Mouse (Mus musculus) cerebellum, postnatal 25 days (tissue): ENCODE measurements at regions not wholly inside any gene's neighbourhood (a gene's known extent, or its start where the extent isn't known, plus 50 kb on each side); places are given as distances from the start of the nearest gene placed in this dataset.
A peak's percentile ranks its signal among the peaks of the same experiment; 100 is the strongest.

ENCODE experiments used
- DNase-seq, 2 experiments: peaks; one replicate each; pipeline ENCODE4 v3.0.0; 2021; ENCODE audit warnings: mixed read lengths in 2 of 2

DNA sequence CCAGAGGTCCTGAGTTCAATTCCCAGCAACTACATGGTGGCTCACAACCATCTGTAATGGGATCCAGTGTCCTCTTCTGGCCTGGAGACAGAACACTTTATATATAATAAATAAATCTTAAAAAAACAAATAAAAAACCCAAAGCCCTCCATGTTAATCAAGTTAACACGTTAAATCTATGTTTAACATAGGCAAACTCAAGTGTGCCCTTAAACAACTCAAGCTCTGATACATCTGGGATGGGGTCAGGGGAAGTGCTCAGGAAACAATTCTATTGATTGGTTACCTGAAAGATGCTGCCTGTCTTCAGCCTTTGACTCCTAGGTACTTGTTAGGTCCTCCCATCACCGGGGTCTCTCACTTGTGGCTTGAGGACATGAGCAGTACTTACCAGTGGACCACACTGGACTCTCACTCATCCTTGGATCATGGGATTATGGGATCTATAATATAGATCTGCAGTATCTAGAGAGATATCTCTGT lies 89.1 kb upstream of the Cpm start:
- DNase-seq, result no peak

DNA sequence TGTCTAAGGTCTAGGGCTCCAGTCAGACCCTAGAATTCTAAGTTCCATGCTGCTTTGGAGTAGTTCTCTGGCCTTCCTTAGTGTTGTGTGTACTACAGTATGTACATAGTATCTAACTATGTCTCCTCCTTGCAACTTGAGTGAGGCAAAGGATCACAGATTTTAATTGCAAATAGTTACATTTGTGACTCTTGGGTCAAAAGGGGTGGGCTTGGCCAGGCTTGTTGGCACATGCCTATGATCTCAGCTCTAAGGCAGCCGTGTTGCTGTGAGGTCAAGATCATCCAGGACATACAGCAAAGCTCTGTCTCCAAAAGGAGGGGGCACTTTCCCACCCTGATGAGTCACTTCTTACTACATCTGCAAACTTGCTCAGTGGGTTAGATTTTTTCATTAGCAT lies 89.8 kb upstream of the Cpm start:
- DNase-seq, result no peak

DNA sequence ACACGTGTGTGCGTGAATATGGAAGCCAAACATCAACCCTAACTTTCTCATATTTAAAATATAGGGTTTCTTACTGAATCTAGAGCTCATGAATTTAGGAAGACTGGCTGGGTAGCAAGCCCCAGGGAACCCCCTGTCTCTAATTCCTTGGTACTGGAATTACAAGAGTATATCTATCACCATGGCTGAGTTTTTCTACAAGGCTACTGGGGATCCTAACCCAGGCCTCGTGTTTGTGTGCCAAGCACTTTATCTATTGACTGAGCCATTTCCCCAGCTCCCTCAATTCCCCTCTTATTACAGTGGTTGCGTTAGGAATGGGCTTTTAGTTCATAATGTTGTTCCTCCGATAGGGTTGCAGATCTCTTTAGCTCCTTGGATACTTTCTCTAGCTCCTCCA lies 90.6 kb upstream of the Cpm start:
- no peak for DNase-seq

DNA sequence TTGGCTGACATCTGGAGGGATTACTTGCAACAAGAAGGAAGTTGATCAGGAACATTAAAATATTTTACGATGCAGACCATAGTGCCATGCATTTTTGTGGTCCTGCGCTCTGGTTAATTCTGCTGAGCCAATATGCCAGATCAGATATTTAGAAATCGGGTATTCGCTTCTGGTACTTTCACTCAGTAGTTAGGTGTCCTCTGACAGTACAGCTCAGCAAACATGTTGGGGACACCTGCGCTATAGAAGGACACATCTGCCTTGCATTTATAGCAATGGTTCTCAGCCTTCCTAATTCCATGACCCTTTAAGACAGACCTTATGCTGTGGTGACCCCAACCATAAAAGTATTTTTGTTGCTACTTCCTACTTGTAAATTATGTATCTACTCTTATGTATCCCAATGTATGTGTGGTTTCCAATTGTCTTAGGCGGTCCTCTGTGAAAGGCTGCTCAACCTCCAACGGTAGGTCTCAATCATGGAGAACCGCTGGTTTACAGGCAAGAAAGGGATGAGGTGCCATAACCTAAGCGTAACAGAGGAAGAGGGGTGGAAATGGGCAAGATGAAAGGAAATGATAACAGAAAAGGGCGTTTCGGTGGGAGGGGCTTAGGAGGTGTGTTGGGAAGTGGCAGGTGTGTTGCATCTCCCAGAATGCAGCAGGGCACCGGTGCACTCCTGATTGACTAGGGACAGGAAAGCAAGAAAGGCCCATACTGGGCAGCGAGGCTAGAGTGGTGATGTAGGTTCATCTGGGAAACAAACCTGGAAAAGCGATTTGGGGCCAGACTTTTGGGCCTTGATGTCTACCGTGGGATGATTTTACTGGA lies 92.3 kb upstream of the Cpm start:
- no peak for DNase-seq

DNA sequence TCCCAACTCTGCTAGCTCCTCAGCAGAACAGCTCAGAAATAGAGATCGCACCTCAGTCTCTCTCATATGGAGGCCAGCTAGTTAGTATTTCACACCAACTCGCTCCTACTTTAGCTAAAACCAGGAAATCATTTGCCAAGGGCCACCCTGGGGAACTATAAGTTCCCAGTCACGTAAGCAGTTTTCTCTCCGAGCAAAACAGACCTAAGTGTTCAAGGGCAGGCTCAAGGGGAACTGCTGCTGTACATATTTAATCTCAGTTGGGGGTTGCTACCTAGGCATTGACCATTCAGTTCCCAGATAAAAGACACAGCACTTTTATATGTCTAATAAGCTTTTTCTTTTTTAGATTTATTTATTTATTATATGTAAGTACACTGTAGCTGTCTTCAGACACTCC lies 93.5 kb upstream of the Cpm start:
- DNase-seq, result no peak

DNA sequence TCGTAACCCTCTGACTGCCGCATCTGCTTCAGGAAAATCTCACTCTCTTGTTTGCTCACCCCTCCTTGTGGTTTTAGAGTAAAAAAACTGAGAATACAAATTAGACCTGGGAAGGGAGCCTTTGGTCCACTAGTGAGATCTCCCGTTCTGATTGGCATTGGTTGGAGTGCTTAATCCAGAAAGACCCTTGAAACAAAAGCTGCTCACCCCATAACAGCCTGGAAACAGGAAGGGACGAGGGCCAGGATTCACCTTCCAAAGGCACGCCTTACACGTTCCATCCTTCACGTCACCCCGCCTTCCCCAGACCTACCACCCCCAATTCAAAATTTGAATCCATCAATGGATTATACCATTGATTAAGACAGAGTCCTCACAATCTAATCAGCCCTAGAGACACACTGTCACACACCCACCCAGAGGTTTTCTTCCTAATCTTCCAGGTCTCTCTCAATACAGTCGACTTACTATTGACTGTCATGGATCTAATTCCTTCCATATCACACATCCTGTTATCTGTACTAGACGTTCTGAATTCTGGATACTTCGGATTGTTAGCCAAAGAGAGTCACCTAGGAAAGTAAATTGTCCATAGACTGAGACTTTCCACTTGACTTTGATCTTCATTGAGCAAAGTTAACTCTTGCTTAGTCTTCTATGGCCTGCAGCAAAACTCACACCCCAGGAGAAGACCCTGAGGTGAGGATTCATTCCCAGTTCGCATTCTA lies 94.1 kb upstream of the Cpm start:
- no peak for DNase-seq

DNA sequence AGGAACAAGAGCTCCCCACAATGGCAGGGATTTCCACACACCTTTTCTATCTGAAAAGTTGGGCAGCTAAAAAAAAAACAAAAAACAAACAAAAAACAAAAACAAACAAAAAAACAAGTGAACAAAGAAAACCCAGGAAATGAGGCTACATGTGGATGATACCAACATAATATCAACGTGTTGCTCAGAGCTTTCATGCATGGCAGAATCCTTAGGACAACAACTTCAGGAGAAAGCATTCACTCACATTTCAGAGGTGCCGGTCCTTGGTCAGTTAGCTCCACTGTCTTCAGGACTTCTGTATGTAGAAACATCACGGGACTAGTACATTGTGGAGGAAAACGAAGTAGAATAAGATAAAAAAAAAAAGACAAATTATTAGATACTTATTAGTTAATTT lies 94.8 kb upstream of the Cpm start:
- DNase-seq, result no peak

DNA sequence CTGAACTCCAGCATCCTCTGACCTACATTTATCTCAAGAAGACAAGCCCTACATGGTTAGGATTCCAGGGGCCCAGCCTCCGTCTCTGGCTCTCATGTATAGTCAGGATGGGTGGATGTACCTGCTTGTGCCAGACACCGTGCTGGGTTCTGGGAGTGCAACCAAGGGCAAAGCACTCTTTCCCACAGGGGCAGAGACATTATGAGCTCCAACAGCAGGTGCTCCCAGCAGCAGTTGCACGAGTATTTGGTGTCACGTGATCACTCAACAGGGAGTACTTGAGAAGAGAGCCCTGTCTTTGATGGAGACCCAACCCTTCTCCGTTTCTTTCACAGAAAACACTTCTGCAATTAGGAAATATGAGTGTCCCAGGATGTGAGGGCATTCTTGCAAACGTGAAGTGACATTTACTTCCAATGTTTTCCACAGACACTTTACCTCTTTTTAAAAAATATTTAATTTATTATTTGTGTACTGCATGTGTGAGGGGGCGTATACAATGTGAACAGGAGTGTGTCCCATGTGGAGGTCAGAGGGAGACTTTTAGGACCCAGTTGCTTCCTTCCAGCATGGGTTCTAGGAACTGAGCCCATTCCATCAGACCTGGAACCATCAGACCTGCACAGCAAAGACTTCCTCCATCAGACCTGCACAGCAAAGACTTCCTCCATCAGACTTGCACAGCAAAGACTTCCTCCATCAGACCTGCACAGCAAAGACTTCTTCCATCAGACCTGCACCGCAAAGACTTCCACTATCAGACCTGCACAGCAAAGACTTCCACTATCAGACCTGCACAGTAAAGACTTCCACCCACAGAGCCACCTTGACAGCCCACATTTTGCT lies 95.5 kb upstream of the Cpm start:
- DNase-seq, result peak; percentile 20 to 57

DNA sequence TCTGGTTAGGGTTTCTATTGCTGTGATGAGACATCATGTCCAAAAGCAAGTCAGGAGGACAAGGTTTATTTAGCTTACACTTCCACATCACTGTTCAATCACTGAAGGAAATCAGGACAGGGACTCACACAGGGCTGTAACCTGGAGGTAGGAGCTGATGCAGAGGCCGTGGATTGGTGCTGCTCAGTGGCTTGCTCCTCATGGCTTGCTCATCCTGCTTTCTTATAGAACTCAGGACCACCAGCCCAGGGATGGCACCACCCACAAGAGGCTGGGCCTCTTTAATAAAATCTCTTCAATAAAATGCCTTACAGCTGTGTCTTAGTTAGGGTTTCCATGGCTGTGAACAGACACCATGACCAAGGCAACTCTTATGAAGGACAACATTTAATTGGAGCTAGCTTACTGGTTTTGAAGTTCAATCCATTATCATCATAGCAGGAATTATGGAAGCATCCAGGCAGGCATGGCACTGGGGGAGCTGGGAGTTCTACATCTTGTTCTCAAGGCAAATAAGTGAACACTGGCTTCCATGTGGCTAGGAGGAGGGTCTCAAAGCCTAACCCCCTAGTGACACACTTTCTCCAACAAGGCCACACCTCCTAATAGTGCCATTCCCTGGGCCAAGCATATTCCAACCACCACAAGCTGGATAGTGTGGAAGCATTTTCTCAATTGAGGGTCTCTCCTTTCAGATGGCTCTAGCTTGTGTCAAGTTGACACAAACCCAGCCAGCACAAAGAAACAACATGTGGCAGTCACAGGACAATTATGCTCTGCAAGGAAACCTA lies 96.4 kb upstream of the Cpm start:
- no peak for DNase-seq

DNA sequence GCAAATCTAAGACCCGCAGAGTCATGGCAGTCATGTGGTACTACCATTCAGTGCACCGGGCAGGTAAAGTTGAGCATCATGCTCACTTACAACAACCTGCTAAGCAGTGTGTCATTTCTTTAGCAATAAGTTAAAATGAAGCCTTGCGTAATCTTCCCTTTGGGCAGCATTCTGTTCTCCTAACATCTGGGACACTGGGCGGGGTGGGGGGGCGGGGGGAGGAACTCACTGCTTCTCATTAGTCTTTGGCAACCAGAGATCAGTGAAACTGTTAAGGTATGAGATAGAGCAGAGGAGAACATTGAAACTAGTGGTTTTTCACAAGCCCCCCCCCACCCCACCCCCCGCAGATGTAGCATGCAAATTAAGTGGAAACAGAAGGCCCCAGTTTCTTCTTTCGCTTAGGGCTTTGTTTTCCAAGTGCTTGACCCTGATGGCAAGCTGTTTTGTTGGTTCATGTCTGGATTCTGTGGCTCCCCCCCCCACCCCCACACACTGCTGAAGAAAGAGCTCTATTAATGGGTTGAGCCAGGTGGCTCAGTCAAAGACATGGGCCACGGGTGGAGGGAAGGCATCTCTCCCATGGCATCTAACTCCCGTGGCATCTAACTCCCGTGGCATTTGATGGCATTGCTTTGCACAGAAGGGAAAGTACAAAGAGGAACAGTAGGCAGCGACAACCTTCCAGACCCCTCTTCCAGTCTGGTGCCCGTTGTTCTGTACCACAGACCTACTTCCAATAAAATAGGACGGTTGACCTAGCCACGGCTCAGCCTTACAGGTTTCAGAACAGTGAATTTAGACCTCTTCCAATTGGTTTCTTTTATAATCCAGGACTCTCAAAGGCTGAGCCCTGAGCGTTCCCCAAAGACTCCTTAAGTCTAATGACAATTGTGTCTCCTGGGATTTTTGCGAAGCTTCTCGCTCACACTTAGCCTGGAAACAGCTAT lies 97.2 kb upstream of the Cpm start:
- DNase-seq, result no peak

DNA sequence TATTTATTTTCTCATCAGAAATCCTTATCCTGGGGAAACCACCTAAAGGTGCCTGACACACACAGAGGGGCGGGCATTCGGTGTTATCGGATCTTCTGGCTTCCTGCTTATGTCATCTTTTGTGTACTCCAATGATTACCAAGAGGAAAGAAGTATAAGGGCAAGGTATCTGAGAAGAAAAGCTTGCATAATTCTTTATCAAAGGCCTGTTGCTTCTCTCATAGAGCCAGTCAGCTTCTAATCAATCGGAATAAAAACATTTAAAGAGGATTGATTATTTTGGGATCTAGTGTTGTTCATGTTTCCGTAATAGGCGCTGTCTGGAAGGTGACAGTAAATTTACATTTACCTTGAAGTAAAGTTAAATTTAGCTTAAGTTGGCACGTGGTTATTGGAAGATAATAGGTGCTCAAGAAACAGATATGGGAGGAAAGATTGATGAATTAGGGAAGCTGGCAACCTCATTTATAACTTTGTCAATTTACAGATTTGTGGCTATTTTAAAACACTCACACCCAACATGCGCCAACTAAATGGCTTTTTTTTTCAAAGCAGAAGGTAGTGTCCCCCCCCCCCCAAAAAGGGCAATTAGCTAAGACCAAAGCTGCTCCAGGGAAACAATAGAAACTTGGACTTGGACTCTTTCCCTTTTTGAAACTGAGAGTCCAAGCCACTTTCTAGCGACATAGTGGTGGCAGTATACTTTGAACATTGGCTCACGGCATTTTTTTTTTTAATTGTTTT lies 98.3 kb upstream of the Cpm start:
- DNase-seq, result no peak

DNA sequence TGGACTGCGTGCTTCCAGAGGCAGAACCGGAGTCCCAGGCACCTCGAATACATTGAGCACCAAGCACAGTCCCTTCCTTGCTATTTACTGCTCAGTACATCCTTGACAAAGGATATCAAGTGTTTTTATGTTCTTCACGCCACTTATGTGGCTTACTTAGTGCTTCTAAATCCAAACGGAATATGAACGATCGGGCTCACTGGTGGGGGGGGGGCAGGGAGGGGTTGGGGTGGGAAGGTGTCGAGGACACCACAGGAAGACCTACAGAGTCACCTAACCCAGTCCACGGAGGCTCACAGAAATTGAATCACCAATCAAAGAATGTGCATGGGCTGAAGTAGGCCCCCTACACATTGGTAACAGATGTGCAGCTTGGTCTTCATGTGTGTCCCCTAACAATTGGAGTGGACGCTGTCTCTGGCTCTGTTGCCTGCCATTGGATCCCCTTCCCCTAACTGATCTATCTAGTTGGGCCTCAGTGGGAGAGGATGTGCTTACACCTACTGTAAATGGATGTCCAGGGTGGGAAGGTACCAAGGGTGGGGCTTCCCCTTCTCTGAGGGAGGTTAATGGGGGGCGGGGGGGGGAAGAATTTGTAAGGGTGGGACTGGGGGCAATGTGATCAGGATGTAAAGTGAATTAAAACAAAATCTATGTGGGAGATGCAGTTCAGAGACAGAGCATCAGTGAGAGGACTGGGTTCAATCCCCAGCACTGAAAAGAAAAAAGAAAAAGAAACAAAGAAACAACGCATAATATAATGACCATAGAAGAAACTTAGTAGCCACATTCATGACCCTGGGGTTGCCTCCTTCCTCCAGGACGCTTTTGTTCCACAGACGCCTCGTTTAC lies 99.1 kb upstream of the Cpm start:
- no peak for DNase-seq

DNA sequence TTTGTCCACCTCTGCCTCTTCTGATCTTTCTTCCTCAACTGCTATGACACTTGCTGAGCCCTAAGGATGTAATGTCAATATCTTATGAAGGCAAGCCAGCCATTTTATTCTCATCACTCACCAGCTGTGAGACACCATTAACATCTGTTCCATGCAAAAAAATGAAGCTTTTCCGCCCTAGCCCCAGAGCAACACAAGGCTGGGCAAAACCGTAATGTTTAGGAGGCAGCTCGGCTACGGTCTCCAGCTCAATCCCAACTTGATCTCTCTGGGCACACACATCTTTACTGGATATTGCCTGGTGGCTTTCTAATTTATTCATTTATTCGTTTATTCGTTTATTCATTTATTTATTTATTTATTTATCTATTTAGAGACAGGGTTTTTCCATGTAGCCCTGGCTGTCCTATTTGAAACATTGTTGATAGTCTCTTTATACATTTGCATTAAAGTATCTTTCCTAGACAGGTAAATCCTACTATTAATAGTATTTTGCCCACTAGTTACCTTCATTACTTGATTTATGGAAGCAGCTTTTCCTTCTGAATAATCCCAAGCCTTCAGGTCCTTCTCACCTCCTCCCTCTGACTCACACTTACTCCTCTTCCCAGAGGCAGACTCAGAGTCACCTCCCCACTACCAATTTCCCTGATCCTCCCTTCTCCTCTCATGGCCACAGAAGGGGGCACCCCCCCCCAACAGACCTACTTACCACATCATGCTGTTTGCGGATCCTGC lies 99.9 kb upstream of the Cpm start:
- no peak for DNase-seq

DNA sequence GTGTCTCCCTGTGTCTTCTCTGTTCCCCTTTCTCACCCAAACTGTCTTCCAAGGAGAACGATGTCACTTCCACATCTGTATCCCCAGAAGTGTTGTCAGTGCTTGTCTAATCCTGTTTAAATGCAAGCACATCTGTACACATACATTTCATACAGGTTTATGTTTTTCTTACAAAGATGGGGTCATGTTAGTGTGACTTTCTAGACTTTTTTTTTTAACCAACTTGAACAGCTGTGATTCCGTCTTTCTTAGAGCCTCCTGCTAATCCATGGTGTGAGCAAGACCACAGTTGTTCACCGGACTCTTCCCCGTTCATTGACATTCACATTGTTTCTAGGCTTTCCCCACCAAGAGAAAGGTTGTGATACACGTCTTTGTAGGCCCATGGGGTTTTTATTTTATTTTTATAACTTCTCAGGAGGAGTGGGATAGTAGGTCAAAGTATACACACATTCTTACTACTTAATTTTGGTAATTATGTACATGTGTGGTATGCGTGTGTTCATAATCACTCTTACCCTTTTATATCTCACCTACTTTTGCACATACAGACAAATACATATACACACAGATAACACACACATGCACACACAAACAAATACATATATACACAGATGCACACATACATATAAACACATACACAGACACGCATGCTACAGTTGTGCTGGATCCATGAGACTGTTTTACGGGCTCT lies 100.6 kb upstream of the Cpm start:
- DNase-seq, result no peak

DNA sequence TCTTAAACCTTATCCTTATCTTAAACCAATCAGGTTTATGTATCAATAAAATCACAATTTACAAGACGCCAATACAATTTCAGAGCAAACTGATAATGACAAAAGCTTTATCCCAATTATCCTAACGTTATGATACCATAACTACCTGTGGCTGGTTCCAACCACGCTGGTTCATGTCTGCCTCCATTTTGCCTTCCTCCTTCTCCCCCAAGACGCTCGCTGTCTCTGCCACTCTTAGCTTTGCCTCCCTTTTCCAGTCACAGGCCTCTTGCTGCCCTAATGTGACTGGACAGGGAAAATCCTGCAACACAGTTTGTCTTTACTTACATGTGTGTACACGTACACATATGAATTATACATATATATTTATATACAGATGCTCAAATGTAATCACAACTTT lies 101.3 kb upstream of the Cpm start:
- DNase-seq, result no peak

DNA sequence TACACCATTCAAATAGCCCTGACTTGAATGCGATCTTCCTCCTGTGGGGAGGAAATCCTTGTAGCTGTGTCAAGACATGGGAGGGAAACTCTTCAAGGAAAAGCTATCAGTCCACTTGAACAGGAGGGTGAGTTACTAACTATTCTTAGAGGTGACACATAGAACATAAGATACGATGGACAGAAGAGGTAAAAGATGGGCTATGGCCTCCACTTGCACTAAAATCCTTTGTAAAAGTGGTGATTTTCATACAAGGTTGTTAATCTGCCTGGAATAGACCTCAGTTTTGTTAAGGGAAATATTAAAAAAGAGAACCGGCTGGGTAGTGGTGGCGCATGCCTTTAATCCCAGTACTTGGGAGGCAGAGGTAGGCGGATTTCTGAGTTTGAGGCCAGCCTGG lies 102.1 kb upstream of the Cpm start:
- DNase-seq, result no peak

DNA sequence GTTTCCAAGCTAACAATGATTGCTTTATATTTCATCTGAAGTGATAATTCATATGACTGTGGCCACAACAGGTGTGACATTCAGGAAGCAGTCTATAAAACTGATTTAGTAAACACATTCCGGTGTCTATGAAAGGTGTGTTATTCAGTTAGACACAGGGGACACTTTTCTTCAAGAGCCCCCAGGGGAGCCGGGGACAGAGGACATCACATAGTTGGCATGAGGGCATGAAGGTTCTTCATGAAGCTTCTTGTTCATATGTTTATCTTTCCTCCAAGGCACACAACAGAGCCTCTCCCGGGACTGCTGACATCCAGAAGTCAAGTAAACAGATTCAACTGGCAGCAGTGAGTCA lies 102.5 kb upstream of the Cpm start:
- no peak for DNase-seq
